Mouse (Mus musculus): ENCODE measurements around the gene Unkl.

DNA sequence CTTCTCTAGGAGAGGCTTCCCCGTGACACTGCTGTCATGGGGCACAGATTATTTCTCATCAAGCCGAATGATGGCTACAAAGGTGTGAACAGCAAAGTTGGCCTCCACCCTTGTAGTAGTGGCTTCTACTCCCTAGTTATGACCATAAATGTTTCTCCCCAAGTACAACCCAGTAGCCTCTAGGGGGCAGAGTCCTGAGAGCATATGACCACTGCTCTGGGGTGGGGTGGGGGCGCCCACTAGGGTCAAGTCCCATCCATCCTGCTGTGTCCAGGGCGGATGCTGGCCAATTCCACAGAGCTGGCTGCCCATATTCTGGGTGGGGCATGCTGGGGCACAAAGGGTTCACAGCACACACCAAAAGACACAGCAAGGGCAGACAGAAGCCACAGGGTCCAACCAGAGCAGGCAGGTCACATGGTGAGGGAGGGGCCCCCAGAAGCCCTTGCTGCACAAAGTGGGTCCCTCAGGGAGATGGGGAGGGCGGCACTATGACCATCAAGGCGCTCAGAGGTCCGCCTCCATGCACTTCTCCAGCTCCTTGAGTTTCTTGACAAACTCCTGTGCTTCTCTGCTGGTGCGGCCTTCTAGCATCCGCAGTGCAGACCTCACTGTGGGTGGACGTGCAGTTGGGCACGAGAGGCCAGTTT is 55.1 kb downstream of the Unkl start:
- TF ChIP-seq CTCF (IDR thresholded peaks at IDR 0.05; ENCODE audit: insufficient read depth, low read depth, low read length) (no peak), POLR2A (IDR thresholded peaks at IDR 0.05; ENCODE audit: insufficient read depth, low read depth, low read length) (no peak)

Measured in olfactory bulb, adult 2 months (tissue).